Mouse (Mus musculus): ENCODE measurements around the gene 4930467E23Rik.
"Not testable (repeated sequence)": the region's sequence is repeated elsewhere in the genome, so short reads cannot be mapped to it uniquely, and the experiment has no call there.

4930467E23Rik gene

DNA sequence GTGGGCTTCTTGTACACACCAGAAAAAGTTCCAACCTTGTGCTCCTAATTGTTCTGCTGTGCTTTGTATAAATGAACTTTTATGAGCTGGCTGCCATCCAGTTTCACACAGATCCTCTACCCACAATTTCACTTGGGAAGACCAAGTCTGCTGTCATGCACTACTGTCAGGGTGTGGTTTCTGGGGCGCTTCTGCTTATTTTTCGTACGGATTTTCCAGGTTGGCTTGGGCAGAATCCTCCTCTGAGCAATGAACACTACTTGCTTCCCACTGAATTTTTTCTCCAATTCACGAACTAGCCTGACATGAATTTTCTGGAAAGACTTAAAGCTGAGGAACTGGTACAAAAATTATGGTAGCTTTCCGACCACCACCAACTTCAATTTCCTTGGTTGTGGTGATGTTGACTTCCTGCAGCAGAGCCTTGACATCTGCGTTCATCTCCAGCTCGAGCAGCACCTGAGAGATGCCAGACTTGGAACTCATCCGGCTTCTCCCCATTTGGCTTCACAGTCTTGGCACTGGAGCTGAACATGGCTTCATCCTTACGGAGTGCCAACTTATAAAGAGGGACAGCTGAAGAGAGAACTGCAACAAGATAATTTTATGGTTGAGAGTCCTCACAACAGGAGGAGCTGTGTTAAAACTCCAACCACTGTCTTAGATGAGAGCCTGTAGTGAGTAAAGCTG, 18.1 kb upstream of the 4930467E23Rik start:
- DNase-seq (ENCODE audit: low spot score) = not testable (repeated sequence)

DNA sequence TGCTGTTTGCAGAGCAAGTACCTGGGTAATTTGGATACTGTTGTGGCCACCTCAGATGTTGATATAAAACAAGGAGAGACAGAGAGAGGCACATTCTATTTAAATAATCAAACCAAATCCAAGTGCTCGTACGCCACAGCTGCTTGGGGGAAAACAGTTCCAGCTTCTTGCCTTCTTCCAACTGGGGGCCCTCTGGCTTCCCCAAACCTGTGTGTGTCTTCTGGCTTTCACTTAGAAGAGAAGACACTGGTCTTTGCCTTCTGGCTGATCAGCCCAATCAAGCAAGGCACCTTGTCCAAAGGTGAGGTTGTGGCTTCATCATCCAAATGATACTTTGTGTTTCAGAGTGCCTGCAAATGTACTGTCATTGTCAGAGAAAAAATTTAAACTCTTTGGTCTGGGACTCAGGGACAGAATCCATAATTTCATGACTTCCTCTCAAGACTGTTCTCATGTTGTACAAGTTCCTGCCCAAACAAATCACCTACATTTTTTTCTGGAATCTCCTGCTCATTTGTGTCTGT, 17.1 kb upstream of the 4930467E23Rik start:
- DNase-seq (ENCODE audit: low spot score) = not testable (repeated sequence)

DNA sequence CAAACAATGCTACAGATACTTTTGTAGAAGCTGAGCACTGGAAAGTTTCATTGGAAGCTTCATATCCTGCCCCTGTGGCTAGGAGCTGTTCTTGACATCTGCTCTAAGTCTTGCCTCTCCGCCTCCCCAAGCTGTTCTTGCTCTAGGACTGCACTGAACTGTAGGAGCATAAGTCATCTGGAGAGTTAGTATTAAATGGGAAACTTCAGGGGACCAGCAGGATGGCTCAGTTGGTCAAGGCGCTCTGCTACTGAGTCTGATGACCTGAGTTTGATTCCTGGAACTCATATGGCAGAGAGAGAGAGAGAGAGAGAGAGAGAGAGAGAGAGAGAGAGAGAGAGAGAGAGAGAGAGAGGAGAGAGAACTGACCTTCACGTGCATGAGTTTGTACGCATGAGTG, 16.6 kb upstream of the 4930467E23Rik start:
- not testable (repeated sequence) for DNase-seq (ENCODE audit: low spot score)

DNA sequence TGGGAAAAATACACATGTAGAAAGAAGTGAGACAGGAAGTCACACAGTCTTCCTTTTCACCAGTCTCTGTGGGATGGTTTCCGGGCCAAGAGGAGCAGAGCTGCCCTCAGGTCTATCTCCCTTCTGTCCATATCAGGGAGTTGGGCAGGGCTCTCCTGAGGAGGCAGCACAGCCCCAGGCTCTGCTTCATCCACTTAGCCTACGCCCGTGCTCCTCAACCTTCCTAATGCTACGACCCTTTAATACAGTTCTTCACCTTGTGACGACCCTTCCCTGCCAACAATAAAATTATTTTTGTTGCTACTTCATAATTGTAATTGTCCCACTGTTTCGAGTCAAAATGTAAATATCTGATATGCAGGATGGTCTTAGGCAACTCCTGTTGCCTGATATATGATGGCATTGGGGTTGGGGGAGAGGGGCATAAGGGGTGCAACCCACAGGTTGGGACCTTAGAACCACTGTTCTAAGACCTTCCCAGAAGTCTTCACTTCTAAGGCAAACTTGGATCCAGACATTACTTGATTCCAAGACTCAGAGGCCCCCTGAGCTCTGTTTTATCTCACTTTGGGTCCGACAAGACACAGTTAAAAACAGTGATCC, 16.0 kb upstream of the 4930467E23Rik start:
- not testable (repeated sequence) for DNase-seq (ENCODE audit: low spot score)

DNA sequence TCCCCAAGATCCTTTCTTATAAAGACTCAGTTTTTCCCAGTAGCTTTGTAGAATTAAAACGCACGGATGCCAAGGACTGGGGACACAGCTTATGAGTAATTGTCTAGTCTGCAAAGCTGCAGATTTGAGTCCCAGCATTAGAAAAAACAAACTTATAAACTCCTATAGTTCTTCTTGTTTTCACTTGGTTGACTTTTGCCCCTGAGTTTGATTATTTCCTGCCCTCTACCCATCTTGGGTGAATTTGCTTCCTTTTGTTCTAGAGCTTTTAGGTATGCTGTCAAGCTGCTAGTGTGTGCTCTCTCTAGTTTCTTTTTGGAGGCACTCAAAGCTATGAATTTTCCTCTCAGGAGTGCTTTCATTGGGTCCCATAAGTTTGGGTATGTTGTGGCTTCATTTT, 14.9 kb upstream of the 4930467E23Rik start:
- not testable (repeated sequence) for DNase-seq (ENCODE audit: low spot score)

DNA sequence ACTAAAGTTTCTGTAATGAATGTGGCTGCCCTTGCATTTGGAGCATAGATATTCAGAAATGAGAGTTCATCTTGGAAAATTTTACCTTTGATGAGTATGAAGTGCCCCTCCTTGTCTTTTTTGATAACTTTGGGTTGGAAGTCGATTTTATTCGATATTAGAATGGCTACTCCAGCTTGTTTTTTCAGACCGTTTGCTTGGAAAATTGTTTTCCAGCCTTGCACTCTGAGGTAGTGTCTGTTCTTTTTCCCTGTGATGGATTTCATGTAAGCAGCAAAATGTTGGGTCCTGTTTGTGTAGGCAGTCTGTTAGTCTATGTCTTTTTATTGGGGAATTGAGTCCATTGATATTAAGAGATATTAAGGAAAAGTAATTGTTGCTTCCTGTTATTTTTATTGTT, 14.1 kb upstream of the 4930467E23Rik start:
- DNase-seq (ENCODE audit: low spot score) = not testable (repeated sequence)

DNA sequence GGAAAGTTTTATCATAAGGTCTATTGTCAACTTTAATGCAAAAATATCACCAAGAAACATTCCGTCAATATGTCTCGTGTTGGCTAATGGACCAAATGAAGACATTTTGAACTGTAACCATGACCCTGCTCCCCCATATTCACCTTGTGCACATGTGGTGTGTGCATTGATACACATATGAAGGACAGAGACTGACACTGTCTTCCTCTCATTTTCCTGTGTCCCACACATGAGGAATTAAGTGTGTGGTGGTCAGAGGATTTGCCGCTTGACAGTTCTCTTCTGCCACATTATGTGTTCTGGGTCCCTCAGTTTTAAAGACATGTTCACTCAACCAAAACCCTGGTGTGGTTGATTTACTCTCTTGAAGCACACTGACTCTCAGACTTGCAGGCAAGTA, 11.5 kb upstream of the 4930467E23Rik start:
- DNase-seq (ENCODE audit: low spot score) = not testable (repeated sequence)

DNA sequence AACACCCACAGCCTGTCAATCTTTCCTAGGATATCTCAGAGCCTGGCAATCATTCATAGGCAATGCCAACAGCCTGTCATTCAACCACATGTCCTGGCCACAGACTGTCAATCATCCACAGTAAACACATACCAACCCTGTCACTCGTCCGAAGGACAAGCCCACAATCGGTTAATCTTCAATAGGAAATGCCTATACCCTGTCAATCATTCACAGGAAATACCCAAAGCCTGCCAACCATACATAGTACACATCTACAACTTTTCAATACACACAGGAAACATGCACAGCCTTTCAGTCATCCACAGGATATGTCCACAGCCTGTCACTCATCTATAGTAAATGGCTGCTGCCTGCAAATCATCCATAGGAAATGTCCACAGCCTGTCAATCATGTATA, 9.9 kb upstream of the 4930467E23Rik start:
- not testable (repeated sequence) for DNase-seq (ENCODE audit: low spot score)

DNA sequence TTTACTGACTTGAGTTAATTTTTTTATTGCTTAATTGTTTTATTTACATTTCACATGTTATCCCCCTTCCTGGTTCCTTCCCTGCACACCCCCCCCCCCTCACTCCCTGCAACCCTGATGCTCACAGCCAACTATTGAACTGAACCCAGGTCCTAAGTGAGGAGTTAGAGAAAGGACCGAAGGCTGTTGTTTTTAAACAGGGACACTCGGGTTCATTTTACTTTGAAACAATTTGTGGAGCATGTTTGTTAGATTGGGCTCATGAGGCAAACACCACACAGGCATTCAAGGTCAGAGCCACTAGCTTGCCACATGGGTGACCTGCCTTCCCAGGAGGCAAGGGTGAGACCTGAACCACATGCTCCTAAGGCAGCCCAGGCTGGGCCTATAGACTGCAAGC, 4.5 kb upstream of the 4930467E23Rik start:
- not testable (repeated sequence) for DNase-seq (ENCODE audit: low spot score)

DNA sequence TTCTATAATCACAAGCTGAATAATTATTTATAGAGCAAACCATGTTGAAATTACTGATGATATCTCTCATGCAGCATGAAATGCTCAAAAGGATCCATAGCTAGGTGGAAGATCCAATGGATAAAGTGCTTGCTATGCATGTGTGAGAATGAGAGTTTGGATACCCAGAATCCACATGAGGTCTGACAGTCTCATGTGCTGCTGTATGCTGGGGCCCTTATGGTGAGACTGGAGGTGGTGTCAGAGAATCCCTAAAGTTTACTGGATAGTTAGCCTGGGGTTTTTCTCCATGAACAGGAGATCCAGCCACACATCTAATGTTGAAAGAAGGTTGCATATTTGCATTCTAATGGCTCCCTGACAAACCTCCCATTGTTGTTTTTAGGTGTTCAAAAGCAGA, 22.4 kb downstream of the 4930467E23Rik start:
- not testable (repeated sequence) for DNase-seq (ENCODE audit: low spot score)

DNA sequence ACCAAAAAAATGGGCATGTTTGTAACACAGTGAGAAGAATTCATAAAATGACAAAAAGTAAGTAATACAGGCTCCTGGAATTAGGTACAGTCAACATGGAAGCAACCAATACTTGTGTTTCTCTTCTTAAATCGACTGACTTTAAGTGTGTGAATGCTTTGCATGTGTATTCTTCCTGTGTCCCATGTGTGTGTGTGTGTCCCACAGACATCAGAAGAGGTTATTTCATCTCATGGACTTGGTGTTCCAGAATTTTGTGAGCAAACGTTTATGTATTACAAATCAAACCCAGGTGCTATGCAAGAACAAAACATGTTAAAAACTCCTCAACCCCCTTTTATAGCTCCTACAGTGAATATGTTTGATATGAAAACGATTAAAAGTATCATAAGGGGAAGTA, 24.8 kb downstream of the 4930467E23Rik start:
- DNase-seq (ENCODE audit: low spot score) = not testable (repeated sequence)

DNA sequence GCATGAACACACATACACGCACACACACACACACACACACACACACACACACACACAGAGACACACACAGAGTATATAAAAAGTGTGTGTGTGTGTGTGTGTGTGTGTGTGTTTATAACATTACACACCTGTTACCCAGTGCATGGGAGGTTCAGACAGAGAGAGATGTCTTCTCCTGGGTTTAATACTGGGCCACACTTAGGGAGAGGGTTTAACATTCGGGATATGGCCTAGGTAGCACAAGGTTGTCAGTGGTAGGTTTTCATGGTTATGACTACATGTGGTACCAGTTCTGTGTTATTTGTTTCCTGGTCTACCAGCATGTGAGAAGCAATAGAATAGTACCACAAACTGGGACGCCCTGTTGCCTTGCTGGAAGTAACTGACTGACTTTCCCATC, 25.6 kb downstream of the 4930467E23Rik start:
- not testable (repeated sequence) for DNase-seq (ENCODE audit: low spot score)

DNA sequence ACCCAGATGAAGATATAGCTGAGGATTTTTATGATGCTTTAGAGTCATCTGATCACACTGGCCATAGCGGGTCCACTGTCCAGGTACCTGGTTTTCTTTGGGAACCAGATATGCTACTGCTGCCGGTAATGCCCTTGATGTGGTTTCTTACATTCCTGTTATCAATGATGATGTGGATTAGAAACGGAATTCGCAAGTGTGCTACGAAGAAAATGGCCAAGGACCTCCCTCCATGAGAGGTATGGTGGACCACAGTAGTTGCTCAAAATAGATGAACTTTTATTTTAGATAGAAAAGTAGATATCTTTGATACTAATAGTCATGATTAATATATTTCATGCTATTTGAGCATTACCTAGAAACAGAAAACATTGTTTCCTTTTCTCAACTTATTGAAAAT, 32.3 kb downstream of the 4930467E23Rik start:
- not testable (repeated sequence) for DNase-seq (ENCODE audit: low spot score)

DNA sequence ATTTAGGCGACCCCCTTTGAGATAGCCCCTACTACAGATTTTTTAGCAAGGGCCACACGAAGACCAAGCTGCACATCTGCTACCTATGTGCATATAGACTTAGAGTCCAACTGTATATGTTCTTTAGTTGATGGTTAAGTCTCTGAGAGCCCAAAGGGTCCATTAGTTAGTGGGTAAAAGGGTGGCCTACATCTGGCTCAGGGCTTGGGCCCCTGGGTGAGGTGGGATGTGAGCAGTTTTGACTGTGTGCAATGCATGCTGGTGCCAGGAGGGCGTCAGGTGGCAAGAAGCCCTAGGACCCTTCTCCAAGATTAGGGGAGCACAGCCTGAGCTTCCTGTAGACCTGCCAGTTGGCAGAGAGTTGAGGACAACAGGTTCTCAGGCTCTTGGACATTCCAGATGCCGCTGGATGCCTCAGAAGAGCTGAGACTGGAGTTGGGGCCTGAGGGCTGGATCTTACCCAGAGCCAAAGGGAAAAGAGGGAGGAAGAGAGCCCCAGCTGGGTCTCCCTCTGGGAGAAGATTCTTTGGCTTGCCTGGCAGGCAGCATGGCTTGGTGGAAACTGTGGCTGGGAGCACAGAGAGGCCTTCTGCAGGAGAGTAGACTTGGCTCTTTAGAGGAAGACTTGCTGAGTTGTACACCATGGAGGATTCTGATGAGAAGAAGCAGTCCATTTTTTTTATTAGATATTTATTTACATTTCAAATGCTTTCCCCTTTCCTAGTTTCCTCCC, 33.6 kb downstream of the 4930467E23Rik start:
- DNase-seq (ENCODE audit: low spot score) = not testable (repeated sequence)

DNA sequence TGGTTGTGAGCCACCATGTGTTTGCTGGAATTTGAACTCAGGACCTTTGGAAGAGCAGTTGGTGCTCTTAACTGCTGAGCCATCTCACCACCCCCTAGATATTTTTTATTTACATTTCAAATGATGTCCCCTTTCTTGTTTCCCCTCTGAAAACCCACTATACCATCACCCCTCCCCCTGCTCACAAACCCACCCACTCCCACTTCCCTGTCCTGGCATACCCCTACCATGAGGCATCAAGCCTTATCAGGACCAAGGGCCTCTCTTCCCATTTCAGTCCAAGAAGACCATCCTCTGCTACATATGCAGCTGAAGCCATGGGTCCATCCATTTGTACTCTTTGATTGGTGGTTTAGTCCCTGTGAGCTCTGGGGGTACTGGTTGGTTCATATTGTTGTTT, 36.2 kb downstream of the 4930467E23Rik start:
- DNase-seq (ENCODE audit: low spot score) = not testable (repeated sequence)

DNA sequence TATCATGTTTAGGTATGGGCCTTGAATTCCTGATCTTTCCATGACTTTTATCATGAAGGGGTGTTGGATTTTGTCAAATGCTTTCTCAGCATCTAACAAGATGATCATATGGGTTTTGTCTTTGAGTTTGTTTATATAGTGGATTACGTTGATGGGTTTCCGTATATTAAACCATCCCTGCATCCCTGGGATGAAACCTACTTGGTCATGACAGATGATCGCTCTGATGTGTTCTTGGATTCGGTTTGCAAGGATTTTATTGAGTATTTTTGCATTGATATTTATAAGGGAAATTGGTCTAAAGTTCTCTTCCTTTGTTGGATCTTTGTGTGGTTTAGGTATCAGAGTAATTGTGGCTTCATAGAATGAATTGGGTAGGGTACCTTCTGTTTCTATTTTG, 44.1 kb downstream of the 4930467E23Rik start:
- DNase-seq (ENCODE audit: low spot score) = not testable (repeated sequence)

DNA sequence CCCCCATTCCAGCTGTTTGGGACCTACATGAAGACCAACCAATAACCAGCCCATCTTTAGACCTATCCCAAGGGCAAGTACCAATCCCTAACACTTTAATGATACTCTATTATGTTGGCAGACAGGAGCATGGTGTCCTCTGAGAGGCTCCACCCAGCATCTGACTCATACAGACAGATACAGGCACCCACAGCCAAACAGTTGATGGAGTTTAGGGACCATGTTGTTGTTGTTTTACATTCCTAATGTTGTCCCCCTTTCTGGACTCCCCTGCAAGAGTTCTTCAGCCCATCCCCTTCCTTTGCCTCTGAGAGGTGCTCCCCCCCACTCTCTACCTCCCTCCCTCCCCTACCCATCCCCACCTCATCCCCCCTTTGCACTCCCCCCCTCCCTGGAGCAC, 46.9 kb downstream of the 4930467E23Rik start:
- DNase-seq (ENCODE audit: low spot score) = not testable (repeated sequence)

DNA sequence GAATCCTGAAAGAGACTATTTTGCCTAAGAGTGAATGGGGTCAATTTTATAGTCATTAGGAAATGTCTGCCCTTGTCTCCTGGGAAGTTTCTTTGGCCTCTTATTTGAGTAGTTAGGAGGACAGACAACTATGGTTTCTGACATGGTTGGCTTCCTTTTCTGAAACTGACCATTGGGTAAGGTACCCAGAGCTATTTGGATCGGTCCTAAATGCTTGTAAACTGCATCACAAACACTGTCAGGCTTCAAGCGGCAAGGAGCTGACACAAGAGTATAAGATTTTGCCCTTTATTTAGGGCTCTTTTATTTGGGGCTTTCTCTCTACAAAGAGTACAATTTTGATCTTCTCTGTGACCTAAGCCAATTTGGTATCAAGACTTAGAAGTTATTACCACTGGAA, 48.1 kb downstream of the 4930467E23Rik start:
- not testable (repeated sequence) for DNase-seq (ENCODE audit: low spot score)

DNA sequence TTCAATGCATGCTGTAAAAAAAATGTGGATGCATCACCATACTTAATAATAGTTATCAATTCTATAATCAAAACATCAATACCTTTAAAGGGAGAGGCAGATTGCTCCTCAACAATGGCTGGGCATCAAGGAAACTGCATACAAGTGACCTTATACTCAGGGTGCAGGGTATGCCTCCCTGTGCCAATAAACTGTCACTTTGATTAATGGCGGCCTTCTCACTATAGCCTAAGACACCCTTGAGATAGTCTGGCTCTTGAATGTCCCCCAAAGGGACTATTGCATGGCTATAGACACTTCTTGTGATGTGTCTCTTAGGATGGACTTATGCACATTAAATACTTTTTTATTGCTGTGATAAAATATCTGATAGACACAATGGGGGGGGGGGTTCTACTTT, 48.8 kb downstream of the 4930467E23Rik start:
- not testable (repeated sequence) for DNase-seq (ENCODE audit: low spot score)

DNA sequence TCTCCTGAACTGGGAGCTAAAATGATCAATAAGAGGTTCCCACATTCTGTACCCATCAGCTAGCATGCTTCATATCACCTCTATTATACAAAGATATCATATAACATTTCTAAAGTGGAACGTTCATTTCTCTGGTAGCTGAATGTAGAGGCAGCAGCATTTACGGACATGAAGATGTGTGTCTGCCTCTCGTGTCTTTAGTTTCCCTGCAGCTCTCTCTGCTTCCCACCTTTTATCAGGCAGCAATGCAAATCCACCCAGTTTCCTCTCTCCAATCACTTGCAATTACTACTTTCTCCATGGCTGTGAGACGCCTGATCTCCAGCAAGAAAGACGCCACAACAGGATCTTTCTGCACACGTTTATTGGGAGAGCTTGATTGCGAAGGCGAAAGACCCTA, 49.5 kb downstream of the 4930467E23Rik start:
- DNase-seq (ENCODE audit: low spot score) = not testable (repeated sequence)

DNA sequence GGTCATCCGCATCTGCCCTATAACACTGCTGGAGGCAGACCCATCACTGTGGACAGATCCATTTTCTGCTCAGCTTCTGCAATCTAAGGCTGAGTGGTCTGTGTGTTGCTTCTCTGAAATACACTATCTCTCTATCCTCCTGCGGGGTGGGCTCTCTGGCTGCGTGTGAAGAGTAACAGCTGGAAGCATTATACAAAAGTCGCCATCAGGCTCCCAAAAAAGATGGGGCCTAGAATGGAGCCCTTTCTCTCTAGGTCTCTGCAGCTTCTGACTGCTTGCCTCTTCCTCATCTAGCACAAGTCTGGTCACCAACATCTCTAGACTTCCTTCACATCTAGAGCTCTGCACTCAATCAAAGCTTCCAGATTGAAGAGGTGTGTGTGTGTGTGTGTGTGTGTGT, 50.8 kb downstream of the 4930467E23Rik start:
- DNase-seq (ENCODE audit: low spot score) = not testable (repeated sequence)

DNA sequence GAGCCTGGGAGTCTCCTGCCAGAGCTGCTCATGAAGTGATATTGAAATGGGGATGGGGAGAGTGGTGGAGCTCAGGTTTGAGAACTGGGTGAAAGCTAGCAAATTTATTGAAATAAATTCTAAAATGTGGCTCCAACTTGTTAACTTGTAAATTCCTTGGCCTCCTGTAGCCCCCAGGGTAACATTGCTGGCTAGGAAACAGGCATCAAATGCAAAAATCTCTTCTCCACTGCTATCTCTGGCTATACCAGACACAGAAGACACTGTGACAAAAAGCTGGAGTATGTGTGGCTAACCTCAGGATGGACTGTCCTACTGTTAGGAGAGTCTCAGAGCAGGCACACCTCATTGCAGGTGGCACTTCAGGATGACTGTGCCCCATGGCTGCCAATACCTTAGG, 51.3 kb downstream of the 4930467E23Rik start:
- not testable (repeated sequence) for DNase-seq (ENCODE audit: low spot score)
